Mouse (Mus musculus) brown adipose tissue, adult 24 weeks (tissue): ENCODE results near the gene Sel1l3. TPM values are rescaled to one million over a fixed set of nuclear protein-coding genes. Genes with fewer than 3 reads are reported as not detected.

Source experiments
- H3K27ac ChIP-seq: fragments of 200-500 bp; replicated peaks from 2 replicates; pipeline ENCODE4 v1.5.1; 2012; ENCODE audit warnings: low read depth, mild to moderate bottlenecking, low read length
- H3K4me1 ChIP-seq: fragments of 200-500 bp; 2 replicates; pipeline ENCODE4 v1.6.1; 2012; ENCODE audit warnings: low read length, mixed read lengths; ENCODE audit not compliant: control insufficient read depth, insufficient read depth, insufficient read length
- H3K4me3 ChIP-seq: fragments of 200-500 bp; 2 replicates; pipeline ENCODE4 v1.5.1; 2012; ENCODE audit warnings: low read depth, mild to moderate bottlenecking, low read length, moderate library complexity; ENCODE audit not compliant: insufficient read depth
- polyA plus RNA-seq: library from polyadenylated mRNA; stranded (reverse); fragments of >200 nt; gene quantifications from 2 replicates; pipeline ENCODE4 v1.2.4, GENCODE M21; 2012; ENCODE audit not compliant: missing spikeins, insufficient read depth, insufficient read length

Sel1l3 gene
- polyA plus RNA-seq, 1 experiment = 0.48 TPM

DNA sequence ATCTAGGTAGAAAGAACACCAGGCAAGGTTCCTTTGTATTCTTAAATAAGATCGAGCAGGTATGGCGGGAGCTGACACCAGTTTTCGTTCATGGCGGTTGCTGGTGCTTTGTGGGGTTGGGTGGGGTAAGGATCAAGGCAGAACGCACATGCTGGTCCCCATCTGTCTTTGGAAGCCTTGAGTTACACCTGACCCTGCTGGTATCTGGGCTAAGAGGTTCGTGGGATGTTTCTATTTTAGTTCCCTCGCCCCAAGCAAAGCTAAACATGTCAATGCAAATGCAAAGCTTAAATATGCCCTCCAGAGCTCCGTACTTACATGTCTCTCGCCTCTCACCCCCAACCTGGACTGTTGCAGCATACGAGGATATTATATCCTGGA is 41.5 kb downstream of the Sel1l3 start:
- H3K4me1 ChIP-seq = no peaks in the 10 kb centered on the region
- no peak overlapping the region for H3K4me3 ChIP-seq
- H3K27ac ChIP-seq = no peak overlapping the region

DNA sequence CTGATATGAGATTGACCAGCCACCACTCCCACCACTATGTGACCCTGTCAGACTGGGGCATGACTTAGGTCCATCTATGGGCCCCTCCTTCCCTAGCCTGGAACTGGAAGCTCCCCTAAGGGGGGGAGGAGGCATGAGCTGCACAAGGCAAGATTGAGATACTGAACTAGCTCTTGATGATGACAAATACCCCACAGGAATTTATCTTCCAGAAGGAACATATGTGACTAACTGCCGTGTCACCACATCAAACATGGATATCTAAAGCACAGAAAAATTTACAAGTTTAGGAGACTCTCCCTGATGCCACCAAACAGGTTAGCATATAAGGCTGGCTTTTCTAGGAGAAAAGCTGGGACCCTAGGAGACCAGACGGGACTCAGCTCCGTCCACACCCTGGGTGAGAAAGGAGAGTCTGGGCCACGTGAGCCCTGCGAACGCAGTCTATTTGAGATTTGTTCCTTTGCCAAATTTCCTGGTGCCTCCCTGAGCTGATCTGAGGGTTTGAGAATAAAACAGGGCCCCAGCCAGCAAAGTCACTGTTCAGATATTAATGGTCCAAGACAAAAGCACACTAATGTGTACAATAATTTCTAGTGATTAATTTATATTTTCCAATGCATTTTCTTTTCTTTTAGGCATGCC is 42.0 kb downstream of the Sel1l3 start:
- Histone ChIP-seq H3K4me3 (no peak overlapping the region), H3K27ac (no peak overlapping the region), H3K4me1 (no peaks in the 10 kb centered on the region)

DNA sequence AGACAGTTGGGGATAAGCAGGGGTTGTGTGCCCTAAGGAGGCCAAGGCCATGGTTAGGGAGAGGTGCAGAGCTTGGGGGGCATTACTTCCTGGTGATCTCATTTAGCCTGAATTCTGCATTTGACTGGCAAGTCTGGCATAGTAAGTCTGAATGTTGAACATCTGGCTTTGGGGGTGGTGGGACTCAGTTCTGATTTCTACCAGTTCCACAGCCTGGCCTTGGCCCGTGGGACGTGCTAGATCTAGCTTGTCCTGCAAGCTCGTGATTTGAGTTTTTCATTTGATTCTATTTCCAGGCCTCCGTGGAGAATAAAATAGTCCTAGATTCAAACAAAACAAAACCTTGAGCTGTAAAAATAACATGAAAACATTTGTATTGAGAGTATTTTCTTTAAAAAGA is 46.2 kb downstream of the Sel1l3 start:
- Histone ChIP-seq H3K4me1 (no peaks in the 10 kb centered on the region), H3K27ac (no peak overlapping the region), H3K4me3 (no peak overlapping the region)

DNA sequence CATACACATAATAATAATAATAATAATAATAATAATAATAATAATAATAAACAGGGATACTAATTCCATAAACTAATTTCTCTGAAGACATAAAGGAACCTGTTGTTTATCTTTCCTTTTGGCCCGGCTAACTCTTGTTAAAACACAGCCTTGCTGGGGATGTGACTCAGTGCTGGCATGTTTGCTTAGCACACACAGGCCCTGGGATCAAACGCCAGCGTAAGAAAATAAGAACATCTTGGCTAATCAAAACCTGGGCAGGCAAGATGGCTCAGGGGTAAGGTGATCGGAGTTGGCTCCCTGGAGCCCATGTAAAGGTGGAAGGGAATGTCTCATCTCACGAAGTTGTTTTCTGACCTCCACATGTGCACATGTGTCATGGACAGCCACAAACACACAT is 48.1 kb downstream of the Sel1l3 start:
- H3K4me3 ChIP-seq = no peak overlapping the region
- H3K4me1 ChIP-seq = no peaks in the 10 kb centered on the region
- no peak overlapping the region for H3K27ac ChIP-seq

DNA sequence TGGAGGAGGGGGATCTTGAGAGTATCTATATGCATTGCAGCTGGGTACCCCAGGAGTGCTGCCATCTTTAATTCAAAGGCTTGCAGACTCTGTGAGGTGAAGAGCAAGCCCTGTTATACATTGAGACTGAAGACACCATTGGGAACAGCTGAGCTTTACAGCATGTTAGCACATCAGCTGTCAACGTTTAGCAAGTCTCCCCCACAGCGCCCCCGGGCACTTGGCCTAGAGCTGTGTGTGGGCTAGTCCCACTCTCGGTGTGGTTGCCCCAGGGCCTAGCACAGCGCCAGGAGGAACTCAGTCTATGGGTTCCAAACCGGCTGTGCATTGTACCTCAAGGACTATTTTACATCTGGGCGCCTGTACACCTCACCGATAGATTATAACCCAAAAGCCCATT is 51.3 kb downstream of the Sel1l3 start:
- Histone ChIP-seq H3K4me3 (no peak overlapping the region), H3K27ac (no peak overlapping the region), H3K4me1 (no peaks in the 10 kb centered on the region)

DNA sequence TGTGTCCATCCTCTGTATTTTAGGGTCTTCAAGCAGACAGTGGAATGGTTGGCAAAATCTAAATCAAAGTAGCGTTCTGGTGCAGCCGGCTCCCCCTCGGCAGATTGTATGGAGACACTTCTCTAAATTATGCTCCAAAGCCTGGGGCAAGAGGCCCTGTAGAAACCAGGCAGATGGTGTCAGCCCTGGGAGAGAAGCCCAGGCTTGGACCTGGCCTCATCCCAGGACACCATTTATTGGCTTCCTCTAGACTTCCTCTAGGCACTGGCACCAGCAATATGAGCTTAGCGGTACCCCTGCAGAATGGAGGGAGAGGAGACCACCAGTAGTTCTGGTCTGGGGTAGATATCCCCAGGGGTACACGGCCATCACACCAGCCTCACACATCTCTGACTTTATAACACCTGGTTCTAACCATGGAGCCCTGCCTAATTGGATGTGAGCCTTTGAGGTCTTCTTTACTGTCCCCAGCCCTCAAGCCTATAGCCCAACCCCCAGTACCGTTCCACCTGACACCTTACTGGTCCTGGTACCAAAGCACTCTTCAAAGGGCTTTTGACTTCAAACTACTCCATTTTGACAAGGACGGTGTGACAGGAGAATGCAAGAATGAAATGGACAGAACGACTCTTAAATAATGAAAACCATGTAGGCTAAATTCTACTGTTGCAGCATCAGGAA is 52.1 kb downstream of the Sel1l3 start:
- no peak overlapping the region for H3K4me3 ChIP-seq
- H3K4me1 ChIP-seq = no peaks in the 10 kb centered on the region
- H3K27ac ChIP-seq = no peak overlapping the region

DNA sequence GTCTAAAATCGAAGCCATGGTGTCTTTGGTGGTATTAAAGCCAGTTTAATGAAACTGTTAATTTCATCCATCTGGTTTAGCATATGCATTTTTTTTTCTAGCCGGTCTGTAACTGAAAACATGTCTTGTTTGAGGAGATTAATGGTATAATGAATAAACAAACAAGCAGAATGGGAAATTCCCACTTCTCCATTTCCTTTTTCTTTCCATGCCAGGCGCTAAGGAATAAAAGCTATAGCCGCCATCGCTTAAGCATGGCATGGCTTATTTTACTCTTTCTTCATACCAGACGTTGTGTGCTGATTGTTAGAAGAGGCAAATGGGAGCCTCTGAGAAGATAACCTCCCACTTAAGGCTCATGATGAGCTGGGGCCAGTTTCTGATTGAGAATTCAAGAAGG is 53.5 kb downstream of the Sel1l3 start:
- H3K27ac ChIP-seq = no peak overlapping the region

DNA sequence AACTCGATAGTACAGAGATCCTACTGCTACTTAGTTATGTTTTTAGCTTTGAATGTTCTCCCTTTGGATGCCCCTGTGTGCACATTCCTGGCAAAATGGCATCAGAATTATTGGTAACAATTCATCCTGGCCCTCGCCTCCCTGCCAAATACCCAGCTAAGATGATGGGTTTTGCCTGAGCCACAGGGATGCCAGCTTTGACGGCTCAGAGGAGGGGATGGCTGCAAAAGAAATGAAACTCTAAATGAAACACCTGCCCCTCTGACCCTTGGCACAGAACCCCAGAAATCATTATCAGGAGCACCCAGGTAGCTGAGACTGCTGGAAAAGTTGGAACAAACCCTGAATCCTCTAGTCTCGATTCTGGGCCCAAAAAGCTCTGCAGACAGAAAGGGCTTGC is 54.1 kb downstream of the Sel1l3 start:
- Histone ChIP-seq H3K27ac (no peak overlapping the region), H3K4me3 (no peak overlapping the region), H3K4me1 (no peaks in the 10 kb centered on the region)

More for the DNA sequence above, 53.5 kb downstream of the Sel1l3 start:
- Histone ChIP-seq H3K4me1 (no peaks in the 10 kb centered on the region), H3K4me3 (no peak overlapping the region)

DNA sequence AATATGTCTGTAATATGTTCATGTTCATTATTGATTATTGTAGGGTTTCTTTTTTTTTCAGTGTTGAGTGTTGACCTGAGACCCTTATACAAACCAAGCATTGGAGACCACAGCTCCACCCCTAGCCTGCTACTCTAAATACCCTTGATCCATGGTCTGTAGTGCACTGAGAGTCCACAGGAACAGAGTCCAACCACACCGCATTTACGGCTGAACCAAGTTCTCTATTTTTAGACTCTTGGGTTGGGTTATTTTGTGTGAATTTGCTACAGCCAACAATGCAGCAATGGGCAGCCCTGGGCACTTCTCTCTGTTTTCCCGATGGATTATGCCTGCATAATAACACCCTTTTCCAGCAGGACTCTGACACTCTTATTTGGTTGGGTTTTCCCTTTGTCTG is 54.6 kb downstream of the Sel1l3 start:
- no peak overlapping the region for H3K27ac ChIP-seq
- H3K4me1 ChIP-seq = no peaks in the 10 kb centered on the region
- H3K4me3 ChIP-seq = no peak overlapping the region

DNA sequence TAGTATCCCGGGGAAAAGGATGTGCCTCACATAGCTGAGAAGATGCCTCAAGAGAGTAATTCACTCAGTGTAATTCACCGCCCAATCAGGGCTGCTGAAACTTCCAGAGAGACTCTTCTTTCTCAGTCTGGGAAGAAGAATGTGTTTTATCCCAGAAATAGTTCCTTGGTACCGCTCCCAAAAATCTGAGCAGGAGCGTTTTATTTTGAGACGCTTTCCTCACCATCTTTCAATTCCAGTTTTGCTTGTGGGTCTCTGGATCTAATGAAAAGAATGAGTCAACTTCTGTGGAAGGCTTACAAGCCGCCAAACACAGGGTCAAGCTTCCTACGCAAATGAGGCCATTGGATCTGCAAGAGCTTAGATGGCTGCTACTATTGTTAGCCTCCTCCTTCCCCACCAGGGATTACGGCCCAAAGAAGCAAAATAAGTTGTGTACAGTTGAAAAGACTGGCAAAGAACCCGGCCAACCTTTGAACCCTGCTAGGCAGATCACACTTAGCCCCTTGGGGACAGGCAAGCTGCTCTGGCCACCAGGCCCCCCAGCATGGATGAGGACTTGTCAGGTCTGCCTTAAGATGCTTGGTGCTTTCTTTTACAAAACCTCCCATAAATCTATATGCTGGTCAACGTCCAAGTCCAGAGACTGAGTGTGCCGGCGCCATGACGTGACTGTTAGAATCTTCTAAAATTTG is 57.6 kb downstream of the Sel1l3 start:
- H3K4me1 ChIP-seq = no peaks in the 10 kb centered on the region
- H3K4me3 ChIP-seq = no peak overlapping the region
- H3K27ac ChIP-seq = no peak overlapping the region

DNA sequence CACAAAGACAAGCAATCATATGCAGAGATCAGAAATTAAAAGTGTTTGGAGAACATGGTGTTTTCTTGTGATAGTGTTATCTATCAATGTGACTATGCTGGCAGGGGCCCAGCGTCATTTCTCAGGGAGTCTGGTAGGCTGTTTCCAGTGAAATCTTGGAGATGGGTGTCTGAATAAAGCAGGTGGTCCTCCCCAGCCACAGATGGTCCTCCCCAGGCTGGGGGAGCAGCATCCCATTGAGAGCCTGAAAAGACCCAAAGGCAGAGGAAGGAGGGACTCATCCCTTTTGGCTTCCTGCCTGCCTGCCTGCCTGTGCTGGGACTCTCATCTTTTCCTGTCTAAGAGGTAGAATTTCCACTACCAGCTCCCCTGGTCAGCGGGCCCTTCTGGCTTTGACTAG is 59.2 kb downstream of the Sel1l3 start:
- no peaks in the 10 kb centered on the region for H3K4me1 ChIP-seq
- H3K27ac ChIP-seq = no peak overlapping the region
- H3K4me3 ChIP-seq = no peak overlapping the region

DNA sequence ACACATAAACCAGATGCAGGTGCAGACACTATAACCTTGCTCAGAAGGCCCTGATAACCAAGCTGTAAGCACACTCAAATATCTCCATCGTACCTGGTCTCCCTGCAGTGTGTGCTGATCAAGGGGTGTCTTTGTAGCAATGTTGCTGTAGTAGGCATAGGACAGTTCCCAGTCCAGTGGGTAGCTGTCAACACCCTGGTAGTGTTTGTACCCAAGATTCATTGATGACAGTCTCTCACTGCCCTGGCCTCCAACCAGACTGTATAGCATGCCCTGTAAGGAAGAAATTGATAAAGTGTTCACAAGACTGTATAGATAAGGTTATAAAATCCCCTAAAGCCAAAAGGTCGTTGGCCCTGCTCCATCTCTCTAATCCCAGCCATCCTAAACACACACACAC is 59.6 kb downstream of the Sel1l3 start:
- Histone ChIP-seq H3K4me3 (no peak overlapping the region), H3K4me1 (no peaks in the 10 kb centered on the region), H3K27ac (no peak overlapping the region)

DNA sequence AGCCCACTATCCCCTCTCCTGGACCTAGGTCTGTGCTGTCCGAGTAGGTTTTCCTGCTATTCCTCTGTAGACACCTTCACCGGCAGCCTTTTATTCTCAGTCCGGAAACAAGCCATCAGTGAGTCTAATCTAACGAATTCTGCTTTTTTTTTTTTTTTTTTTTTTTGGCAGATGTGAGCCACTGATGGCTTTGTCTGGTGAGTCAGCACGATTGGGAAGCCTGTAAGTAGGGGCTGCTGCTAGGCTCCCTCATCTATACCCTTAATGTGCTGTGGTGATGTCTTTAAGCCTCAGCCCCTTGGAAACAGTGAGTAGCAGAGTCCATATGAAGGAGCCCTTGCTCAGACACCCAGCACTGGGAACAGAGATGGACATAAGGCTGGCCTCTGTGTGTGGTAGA is 60.6 kb downstream of the Sel1l3 start:
- Histone ChIP-seq H3K27ac (no peak overlapping the region), H3K4me1 (no peaks in the 10 kb centered on the region), H3K4me3 (no peak overlapping the region)

DNA sequence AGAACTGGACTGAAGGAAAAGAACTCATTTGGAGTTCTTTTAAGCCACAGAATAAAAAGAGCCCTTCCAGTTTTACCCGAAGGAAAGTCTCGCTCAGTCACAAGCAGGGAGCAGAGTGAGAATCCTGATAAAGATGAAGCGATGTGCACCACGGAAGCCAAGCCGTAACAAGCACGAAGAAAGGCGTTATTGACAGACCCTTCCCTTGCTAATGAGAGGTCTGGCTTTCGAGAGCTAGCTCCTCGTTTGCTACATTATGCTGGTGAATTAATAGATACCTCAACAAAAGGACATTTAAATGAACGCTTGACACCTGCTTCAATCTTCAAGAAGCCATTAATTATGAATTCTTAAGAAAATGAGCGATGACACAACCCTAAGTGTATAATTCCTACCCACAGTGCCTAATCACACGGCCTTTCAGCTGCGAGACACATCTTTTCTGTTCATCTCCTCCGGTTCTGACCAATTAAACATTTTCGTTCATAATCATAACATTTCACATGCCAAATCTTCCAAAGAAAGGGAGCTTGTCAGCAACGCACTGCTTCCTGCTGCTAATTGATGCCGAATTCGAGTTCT is 62.3 kb downstream of the Sel1l3 start:
- H3K27ac ChIP-seq = no peak overlapping the region
- H3K4me1 ChIP-seq = no peaks in the 10 kb centered on the region
- no peak overlapping the region for H3K4me3 ChIP-seq

DNA sequence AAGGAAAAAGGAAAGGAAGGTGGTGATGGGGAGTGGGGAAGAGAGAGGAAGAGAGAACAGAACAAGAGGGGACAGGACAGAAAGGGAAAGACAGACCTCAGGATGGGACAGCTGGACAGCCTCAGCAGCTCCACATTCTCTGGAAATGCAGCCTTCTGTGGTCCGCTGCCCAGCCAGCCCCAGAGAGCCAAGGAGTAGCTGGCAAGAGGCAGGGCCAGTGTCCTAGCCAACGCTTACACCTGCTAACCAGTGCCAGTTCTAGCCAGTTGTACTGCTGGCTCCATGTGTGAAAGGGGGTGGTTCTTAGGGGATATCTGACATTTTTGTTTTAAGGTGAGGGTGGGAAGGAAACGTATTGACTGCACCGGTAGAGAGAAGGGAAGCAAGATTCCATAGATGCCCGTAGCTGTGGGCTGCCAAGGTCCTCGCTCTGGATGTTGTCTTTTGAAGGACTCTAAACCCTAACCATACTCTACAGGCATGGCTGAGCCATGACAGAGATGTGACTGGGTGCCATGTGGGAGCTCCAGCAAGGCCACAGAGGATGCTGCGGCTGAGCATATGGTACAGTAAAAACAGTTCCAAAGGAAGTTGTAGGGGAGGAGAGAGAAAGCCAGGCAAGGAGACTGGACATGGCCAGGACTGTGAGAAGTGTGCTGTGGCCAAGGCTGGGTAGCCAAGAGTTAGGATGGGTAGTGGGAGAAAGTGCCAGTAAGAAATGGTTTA is 64.6 kb downstream of the Sel1l3 start:
- Histone ChIP-seq H3K4me3 (no peak overlapping the region), H3K4me1 (no peaks in the 10 kb centered on the region), H3K27ac (no peak overlapping the region)
